Mouse (Mus musculus): ENCODE data around the gene Kdm5b.

Kdm5b gene

DNA sequence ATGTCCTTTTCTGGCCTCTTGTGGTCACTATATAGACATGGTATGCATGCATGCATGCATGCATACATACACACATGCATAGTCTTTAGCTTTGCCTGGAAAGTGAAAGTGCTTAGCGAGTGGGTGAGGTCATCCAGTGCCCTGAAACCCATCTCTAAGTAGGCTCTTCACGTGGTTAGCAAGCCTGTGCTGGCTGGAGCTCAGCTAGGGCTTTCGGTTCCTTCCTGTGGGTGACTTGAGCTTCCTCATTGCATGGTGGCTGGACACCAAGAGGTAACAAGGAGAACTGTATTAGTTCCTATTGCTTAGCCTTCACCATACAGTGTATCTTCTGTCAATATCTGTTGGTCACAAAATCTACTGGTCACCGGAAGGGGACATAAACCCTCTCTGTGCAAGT lies 119.5 kb downstream of the Kdm5b start:
- no peak overlapping the region for H3K4me3 ChIP-seq (replicated peaks; ENCODE audit: low read length)
- H3K27me3 ChIP-seq (ENCODE audit: insufficient read depth, low read length), result no peaks in the 10 kb centered on the region; the same call in 1 of the 2 replicates
- TF ChIP-seq NANOG (IDR thresholded peaks at IDR 0.05; ENCODE audit: borderline replicate concordance, low read length) (no peak), CTCF (conservative IDR thresholded peaks at IDR 0.05; ENCODE audit: low read length) (no peak), POU5F1 (IDR thresholded peaks at IDR 0.05; ENCODE audit: borderline replicate concordance, low read length) (no peak)
- no peaks in the 10 kb centered on the region for H3K9me3 ChIP-seq (ENCODE audit: low read length)
- H3K36me3 ChIP-seq (ENCODE audit: insufficient read depth, low read length), result no peaks in the 10 kb centered on the region
- H3K4me1 ChIP-seq (replicated peaks; ENCODE audit: low read depth, low read length), result no peaks in the 10 kb centered on the region

DNA sequence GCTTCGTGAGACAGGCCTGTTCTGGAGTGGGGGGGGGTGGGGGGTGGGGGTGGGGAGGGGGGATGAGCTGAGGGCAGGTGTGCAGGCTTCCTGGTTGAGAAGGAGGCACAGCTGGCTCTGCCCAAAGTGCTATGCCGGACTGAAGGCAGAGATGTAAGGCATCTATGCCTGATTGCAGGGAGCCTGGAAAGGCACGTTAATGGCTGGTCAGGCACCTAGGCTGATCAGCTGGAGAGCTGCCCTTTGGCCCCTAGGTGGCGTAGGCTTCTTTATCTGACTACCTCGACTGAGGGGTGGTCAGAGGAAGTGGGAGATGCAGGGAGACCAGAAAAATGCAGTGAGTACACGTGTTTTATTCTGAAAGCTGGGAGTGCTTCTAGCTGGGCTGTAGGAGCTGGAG lies 120.6 kb downstream of the Kdm5b start:
- Histone ChIP-seq H3K27me3 (ENCODE audit: insufficient read depth, low read length) (no peaks in the 10 kb centered on the region; the same call in 1 of the 2 replicates), H3K9me3 (ENCODE audit: low read length) (no peaks in the 10 kb centered on the region), H3K4me3 (replicated peaks; ENCODE audit: low read length) (no peak overlapping the region), H3K4me1 (replicated peaks; ENCODE audit: low read depth, low read length) (no peaks in the 10 kb centered on the region), H3K36me3 (ENCODE audit: insufficient read depth, low read length) (no peaks in the 10 kb centered on the region)
- no peak for TF ChIP-seq NANOG (IDR thresholded peaks at IDR 0.05; ENCODE audit: borderline replicate concordance, low read length)
- TF ChIP-seq POU5F1 (IDR thresholded peaks at IDR 0.05; ENCODE audit: borderline replicate concordance, low read length), result no peak
- no peak for TF ChIP-seq CTCF (conservative IDR thresholded peaks at IDR 0.05; ENCODE audit: low read length)

DNA sequence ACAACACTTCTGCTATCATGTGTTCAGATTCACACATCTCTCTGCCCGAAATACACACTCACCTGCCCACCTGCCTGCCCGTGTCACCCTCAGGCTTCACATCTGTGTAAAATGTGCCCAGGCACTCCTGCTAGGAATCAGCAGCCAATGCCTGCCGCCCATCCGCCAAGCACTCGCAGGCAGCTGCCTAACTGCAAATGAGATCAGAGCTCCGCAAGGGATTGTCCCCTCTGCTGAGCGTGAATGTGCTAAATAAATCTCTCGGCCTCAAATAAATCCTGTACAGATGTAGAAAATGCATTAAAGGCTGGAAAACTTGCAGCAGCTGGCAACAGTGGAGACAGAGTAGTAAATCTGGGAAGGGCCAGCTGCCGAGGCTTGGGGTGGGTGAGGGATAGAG lies 122.5 kb downstream of the Kdm5b start:
- TF ChIP-seq POU5F1 (IDR thresholded peaks at IDR 0.05; ENCODE audit: borderline replicate concordance, low read length), result no peak
- TF ChIP-seq CTCF (conservative IDR thresholded peaks at IDR 0.05; ENCODE audit: low read length), result no peak
- no peak for TF ChIP-seq NANOG (IDR thresholded peaks at IDR 0.05; ENCODE audit: borderline replicate concordance, low read length)

More for the DNA sequence above, 122.5 kb downstream of the Kdm5b start:
- Histone ChIP-seq H3K9me3 (ENCODE audit: low read length) (no peaks in the 10 kb centered on the region), H3K4me3 (replicated peaks; ENCODE audit: low read length) (no peak overlapping the region), H3K4me1 (replicated peaks; ENCODE audit: low read depth, low read length) (no peaks in the 10 kb centered on the region), H3K36me3 (ENCODE audit: insufficient read depth, low read length) (no peaks in the 10 kb centered on the region), H3K27me3 (ENCODE audit: insufficient read depth, low read length) (no peaks in the 10 kb centered on the region; the same call in 1 of the 2 replicates)
